ENCODE assay signal across 1 mouse cellular context in the genomic region with DNA sequence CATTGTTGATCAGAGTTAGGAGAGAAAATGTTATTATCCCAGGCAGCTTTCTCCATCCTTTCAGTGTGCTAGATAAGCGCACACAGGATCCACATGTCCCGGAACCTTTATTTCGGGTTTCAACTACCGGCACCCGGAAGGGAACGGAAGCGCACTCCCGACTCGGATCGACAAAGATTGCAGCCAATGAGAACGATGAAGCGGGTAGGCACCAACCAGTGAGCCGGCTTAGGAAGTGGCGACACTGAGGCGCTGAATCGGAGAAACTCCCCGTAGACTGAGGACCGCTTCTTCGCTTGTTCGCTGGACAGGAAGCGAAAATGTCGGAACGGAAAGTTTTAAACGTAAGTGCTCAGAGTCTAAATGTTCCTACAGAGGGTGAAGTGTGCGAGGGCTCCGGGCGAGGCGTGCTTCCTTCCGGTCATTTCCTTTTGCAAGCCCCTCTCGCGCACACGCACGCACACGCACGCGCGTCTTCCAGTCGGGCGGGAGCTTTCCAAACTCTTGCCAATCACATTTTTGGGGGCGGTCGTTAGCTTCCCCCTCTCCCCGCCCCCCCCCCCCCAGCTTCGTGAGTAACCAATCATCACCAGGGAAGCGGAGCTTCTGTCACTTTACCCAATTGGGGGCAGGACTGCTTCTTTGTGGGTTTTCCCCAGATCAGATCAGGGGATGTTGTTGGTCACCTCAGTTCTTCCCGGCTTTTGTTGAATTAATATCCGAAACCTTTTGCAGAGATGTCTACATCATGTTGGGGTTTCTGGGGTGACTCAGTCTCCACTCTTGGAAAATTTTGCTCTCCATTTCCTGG.
TF ChIP-seq lines count a peak whose summit lies in the region.

A gene (plus strand): TSS at position 182 of the 811 bp plus-strand sequence.

TF ChIP-seq in MEL, 35 proteins besides CTCF, POLR2A, EP300 and RAD21 (continued from another document):
- peak; percentile 83 for TF ChIP-seq ELF1 (IDR thresholded peaks at IDR 0.05; ENCODE audit: low read depth, low read length)
- TF ChIP-seq MXI1 (IDR thresholded peaks at IDR 0.05; ENCODE audit: low read depth, low read length), result peak; percentile 78; the same call in 1 of the 2 replicates
- TF ChIP-seq POLR2AphosphoS2 (IDR thresholded peaks at IDR 0.05; ENCODE audit: low read length), result peak; percentile 63
- no peak for TF ChIP-seq MYB (IDR thresholded peaks at IDR 0.05; ENCODE audit: low read depth, low read length)
- TF ChIP-seq USF1 (IDR thresholded peaks at IDR 0.05; ENCODE audit: low read depth, low read length), result peak; percentile 35; the same call in 1 of the 2 replicates
- TF ChIP-seq MAZ (IDR thresholded peaks at IDR 0.05; ENCODE audit: low read depth, low read length), result 0 out of 2 replicates have a peak, but pooled peaks have one; percentile 18
- TF ChIP-seq MAFK (IDR thresholded peaks at IDR 0.05; ENCODE audit: borderline replicate concordance, low read depth, low read length), result no peak
- TF ChIP-seq USF2 (IDR thresholded peaks at IDR 0.05; ENCODE audit: borderline replicate concordance in 1 of 2, insufficient read depth in 1 of 2, low read depth in 1 of 2, low read length in 2 of 2), result no peak
- no peak for TF ChIP-seq TAL1 (IDR thresholded peaks at IDR 0.05; ENCODE audit: low read length)
- TF ChIP-seq ZKSCAN1 (IDR thresholded peaks at IDR 0.05; ENCODE audit: low read depth, low read length), result no peak
- TF ChIP-seq UBTF (IDR thresholded peaks at IDR 0.05; ENCODE audit: borderline replicate concordance, insufficient read depth, low read depth, low read length), result no peak
- TF ChIP-seq CHD2 (IDR thresholded peaks at IDR 0.05; ENCODE audit: low read length), result peak; percentile 57
- 0 out of 2 replicates have a peak, but pooled peaks have one; percentile 41 for TF ChIP-seq E2F4 (IDR thresholded peaks at IDR 0.05; ENCODE audit: borderline replicate concordance, low read depth, low read length)
- TF ChIP-seq BHLHE40 (IDR thresholded peaks at IDR 0.05; ENCODE audit: borderline replicate concordance, low read depth, low read length), result no peak
TF ChIP-seq in MEL: peak in this region for 18.
